Mouse (Mus musculus) heart, postnatal 0 days (tissue): ENCODE data around the gene Rnf19b.

Experiments used
- CTCF ChIP-seq: IDR thresholded peaks from 2 replicates; pipeline ENCODE4 v1.5.1; 2016; ENCODE audit warnings: antibody characterized with exemption, control low read depth, low read depth
- EP300 ChIP-seq: IDR thresholded peaks from 2 replicates; pipeline ENCODE4 v1.6.1; 2016; ENCODE audit warnings: antibody characterized with exemption, low read depth

DNA sequence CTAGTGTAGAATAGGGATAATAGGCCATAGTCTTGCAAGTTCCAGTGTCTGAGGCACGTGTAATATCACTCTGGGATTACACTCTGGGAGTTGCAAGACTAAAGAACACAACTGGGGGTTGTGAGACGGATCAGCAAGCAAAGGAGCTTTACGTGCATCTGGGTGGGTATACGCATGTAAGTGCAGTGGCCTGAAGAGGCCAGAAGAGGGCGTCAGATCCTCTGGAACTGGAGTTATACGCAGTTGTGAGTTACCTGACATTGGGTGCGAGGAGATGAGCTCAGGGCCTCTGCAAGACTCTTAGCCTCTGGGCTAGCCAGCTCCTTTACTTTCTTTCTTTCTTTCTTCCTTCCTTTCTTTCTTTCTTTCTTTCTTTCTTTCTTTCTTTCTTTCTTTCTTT lies 38.9 kb downstream of the Rnf19b start:
- no peak for TF ChIP-seq CTCF
- no peak for TF ChIP-seq EP300
